Mouse (Mus musculus): ENCODE measurements at regions not wholly inside any gene's neighbourhood (a gene's known extent, or its start where the extent isn't known, plus 50 kb on each side); places are given as distances from the start of the nearest gene placed in this dataset.

GRCm38 (mm10) chr6:78599751-78600150 is 131.1 kb upstream of the Reg3g start:
- DNase-seq (ENCODE audit: low spot score in 2 of 2) = no peak

GRCm38 (mm10) chr6:78570000-78570597 is 101.4 kb upstream of the Reg3g start:
- no peak for DNase-seq (ENCODE audit: low spot score in 2 of 2)

- peak; percentile 13 to 22 for DNase-seq (ENCODE audit: low spot score in 2 of 2)
These were observed 84.5 kb upstream of the Reg3g start for GRCm38 (mm10) chr6:78553008-78553698.

DNA sequence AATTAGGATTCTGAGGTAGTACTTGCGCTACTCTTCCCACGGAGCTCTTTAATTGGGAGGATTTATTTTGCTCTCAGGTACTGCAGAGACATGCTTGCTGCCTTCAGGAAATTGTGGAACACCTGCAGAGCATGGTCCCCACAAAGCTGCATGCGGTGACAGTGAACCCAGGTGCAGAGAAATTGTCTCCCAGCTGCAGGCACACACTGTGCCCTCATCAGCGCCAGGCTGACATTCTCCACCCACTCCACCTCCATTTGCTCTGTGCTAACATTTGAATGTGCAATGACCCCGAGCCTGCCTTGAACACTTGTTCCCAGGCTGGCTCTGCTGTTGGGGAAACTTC is 83.7 kb upstream of the Reg3g start:
- DNase-seq (ENCODE audit: low spot score in 2 of 2) = peak; percentile 18 to 24

GRCm38 (mm10) chr6:78551666-78552352 is 83.1 kb upstream of the Reg3g start:
- no peak for DNase-seq (ENCODE audit: low spot score in 2 of 2)

DNA sequence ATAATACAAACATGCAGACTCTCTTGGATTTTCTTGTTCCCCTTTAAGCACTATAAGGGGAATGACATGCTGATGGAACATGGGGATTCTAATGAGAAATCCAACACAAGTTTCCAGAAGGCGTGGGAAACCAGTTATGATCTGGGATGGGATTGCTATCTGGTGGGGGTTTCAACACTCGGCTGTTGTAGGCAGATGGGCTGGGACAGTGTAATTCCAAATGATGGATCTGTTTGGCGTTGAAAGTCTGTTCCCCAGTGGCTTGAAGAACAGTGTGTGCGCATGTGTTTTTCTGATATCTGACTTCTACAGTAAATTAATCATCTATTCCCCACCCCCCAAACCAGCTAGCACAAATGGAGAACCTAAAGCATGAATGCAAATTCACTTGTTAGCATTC is 79.8 kb upstream of the Reg3g start:
- peak in 1 of 2 experiments; percentile 35 for DNase-seq (ENCODE audit: low spot score in 2 of 2)

DNA sequence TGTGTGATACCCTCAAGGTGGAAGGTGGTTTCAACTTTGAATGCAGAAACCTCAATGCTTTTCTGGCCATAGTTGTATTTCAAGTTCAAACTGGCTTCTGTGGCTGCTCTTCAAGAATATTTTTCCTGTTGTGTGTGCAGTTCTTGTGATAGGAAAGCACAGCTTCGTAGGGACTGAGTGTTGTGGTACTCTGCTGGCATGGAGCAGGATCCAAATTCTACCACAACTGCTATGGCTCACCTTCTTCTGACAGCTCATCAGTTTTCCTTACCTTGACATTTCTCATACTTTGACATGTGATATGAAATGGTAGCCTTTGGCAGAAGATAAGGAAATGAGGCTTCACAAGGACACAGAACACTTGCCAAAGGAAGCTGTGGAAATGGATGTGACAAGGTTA is 79.0 kb upstream of the Reg3g start:
- DNase-seq (ENCODE audit: low spot score in 2 of 2) = no peak

- peak; percentile 80 to 87 for DNase-seq (ENCODE audit: low spot score in 2 of 2)
These were observed 75.6 kb upstream of the Reg3g start for GRCm38 (mm10) chr6:78544238-78544637.

DNA sequence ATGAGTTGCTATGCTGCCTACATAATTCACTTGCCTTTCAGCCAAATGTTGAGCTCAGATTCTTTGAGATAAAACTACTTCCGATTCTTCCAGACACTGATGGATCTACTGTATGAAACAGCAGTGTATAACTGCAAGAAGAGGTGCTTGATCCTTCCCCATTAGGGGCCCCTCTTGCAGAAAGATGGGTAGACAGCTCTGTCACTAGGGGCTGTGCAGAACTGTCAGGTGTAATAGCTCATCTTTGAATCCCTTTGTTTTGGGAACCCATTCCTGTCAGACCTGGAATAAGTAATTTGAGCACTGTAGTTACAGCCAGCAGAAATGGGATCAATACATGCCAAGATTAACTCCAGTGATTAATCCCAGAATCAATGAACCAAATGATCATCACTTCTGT is 68.8 kb upstream of the Reg3g start:
- no peak for DNase-seq (ENCODE audit: low spot score in 2 of 2)

DNA sequence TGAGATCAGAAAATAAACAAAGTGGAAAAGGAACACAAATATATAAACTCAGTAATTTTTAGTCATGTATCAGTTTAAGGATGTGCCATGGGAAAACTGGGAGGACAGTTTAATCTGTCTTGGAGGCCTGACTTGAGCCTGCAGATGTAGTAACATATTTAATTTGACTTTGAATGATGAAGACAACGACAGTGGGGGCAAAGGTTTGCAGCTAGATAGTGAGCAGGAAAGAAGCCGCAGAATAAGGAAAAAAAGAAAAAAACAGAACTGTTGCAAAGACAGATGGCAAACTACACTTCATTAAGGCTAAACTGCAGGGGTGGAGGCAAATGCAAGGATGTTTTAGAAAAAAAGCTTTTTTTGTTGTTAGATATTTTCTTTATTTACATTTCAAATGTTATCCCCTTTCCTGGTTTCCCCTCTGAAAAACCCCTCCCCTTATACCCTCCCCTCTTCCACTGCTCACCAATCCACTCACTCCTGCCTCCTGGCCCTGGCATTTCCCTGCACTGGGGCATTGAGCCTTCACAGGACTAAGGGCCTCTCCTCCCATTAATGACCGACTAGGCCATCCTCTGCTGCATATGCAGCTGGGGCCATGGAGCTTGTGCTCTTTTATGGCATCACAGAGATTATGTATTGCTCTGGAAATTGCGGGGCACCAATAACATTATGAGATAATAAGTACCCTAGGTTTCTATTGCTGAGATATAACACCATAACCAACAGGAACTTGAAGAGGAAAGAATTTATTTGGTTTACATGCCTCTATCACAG is 58.5 kb upstream of the Reg3g start:
- no peak for DNase-seq (ENCODE audit: low spot score in 2 of 2)
